Mouse (Mus musculus) thymus, adult 2 months (tissue): ENCODE results near the gene Stx17.

ENCODE experiments used
- CTCF ChIP-seq: fragments of 200-500 bp; IDR thresholded peaks from 2 replicates; pipeline ENCODE4 v1.5.1; 2012; ENCODE audit warnings: mild to moderate bottlenecking, control low read depth, low read length, moderate library complexity, borderline replicate concordance; ENCODE audit not compliant: control insufficient read depth, poor library complexity, insufficient read depth; ENCODE audit errors: extremely low read depth
- POLR2A ChIP-seq: fragments of 200-500 bp; IDR thresholded peaks from 2 replicates; pipeline ENCODE4 v1.6.1; 2012; ENCODE audit warnings: mild to moderate bottlenecking, low read length, control low read depth, moderate library complexity; ENCODE audit not compliant: control insufficient read depth, poor library complexity, insufficient read depth; ENCODE audit errors: extremely low read depth

GRCm38 (mm10) chr4:48180922-48181321, 56.2 kb downstream of the Stx17 start:
- TF ChIP-seq CTCF, result no peak
- TF ChIP-seq POLR2A, result no peak
